Mouse (Mus musculus) gastrocnemius, postnatal 4 days (tissue): ENCODE measurements around the gene Dnajc11. TPM values are rescaled to one million over a fixed set of nuclear protein-coding genes. Genes with fewer than 3 reads are reported as not detected.

Source experiments
- DNase-seq, 2 experiments: peaks; one replicate each; pipeline ENCODE4 v3.0.0; 2021 to 2022; ENCODE audit warnings: low spot score in 2 of 2, mixed read lengths in 2 of 2
- total RNA-seq, 2 experiments: library from RNA; stranded (reverse); gene quantifications; 2 replicates each; pipeline ENCODE4 v1.2.3; 2021

Dnajc11 gene
- total RNA-seq, 2 experiments from 2014 or later: 60.8 to 81.1 TPM

DNA sequence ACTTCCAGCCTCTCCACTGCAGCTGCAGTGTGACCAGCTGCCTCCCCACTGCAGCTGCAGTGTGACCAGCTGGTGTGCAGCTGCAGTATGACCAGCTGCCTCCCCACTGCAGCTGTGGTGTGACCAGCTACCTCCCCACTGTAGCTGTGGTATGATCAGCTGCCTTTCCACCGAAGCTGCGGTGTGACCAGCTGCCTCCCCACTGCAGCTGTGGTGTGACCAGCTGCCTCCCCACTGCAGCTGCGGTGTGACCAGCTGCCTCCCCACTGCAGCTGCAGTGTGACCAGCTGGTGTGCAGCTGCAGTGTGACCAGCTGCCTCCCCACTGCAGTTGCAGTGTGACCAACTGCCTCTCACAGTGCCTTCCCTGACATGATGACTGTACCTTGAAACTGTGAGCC lies 11.4 kb upstream of the Dnajc11 start:
- no peak for DNase-seq

DNA sequence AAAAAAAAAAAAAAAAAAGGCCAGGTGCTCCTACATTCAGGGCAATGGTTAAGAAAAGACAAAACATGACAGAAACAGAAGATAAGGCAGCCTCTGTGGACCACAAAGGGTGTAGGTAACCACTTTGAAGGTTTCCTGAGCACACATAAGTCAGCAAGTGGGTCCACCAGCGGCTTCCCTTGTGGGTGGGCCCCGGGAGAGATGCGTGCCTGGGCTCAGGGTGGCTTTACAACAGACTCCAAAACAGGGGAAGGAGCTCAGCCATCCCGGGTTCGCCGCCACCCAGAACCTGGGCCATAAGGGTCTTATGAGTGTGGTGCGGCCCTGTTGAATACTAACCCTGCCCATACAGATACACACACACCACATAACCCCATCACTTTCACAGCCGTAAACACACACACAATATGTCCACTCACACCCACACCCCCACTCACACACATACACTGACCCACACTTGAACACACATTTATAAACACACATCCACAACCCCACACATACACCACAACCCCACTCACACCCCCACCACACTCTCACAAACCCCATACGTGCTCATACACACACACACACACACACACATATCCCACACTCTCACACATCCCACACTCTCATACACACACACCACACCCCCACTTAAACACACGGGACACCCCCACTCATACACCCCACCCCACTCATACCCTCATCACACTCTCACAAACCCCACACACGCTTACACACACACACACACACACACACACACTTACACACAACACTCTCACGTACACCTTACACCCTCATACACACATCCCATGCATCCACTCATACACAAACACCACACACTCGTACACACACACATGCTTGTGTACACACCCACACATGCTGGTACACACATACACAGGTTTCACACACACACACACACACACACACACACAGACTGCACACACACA lies 651 bp upstream of the Dnajc11 start:
- no peak for DNase-seq

DNA sequence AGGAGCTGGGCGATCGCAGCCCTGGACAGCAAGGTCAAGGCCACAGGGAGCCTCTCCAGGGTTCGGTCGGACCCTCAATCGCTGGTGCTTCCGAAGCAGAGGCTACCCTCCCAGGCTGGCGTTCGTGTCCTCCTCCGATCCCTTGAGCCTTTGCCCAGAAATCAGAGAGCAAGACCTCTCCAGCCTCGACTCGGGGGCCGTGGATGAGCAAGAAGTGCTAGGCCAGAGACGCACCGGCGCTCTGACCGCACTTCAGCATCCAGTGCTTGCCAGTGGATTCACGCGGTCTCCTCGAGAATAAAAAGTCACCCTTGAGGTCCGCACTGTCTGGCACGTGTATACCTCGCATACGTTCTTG lies 703 bp downstream of the Dnajc11 start:
- no peak for DNase-seq

DNA sequence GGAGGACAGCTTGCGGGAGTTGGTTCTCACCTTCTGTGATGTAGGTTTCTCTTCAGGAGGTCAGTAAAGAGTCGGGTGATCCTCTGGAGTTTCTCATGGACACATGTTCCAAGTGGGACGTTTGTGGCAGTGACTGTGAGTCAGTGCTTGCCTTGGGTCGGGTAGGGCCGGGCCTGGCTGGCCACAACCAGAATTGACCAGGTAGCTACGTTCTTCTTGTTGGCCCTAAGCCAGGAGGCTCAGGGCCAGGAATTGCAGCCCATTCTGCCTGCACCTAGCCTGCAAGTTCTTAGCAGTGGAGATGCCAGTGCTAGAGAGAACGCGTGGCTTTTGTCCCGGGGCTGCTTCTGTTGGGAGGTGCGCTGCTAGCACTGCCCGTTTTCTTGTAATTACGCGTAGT lies 4.0 kb downstream of the Dnajc11 start:
- DNase-seq: no peak

DNA sequence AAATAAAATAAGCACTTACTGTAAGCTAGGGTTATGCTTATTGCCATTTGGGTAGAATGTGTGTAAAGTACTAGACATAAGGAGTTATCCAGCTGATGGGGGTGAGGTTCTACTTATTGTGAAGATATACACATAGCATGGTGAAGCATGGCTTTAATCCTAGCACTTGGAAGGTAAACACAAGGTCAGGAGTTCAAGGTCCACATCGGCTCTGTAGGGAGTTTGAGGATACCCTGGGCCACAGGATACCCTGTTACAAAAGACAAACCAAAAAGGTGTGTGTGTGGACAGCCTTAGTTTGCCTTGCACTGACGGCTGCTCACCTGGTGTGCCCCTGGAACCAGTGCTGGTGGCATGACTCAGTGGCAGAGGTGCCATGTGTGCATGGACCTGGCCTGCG lies 4.6 kb downstream of the Dnajc11 start:
- DNase-seq: no peak

DNA sequence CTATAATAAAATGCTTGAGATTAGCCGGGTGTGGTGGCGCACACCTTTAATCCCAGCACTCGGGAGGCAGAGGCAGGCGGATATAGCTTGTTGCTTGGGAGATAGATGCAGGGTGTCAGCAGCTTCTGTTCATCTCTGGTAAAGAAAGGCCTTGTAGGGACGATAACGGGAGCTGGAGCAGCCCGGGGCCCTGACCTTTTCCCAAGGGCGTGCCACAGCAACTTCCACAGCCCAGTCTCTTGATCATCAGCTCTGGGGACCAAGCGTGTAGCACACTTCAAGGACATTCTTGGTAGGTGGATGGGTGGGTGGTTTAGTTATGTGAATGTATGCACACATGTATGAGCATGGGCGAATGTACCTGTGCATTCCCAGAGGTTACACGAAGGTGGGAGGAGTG lies 12.7 kb downstream of the Dnajc11 start:
- no peak for DNase-seq

DNA sequence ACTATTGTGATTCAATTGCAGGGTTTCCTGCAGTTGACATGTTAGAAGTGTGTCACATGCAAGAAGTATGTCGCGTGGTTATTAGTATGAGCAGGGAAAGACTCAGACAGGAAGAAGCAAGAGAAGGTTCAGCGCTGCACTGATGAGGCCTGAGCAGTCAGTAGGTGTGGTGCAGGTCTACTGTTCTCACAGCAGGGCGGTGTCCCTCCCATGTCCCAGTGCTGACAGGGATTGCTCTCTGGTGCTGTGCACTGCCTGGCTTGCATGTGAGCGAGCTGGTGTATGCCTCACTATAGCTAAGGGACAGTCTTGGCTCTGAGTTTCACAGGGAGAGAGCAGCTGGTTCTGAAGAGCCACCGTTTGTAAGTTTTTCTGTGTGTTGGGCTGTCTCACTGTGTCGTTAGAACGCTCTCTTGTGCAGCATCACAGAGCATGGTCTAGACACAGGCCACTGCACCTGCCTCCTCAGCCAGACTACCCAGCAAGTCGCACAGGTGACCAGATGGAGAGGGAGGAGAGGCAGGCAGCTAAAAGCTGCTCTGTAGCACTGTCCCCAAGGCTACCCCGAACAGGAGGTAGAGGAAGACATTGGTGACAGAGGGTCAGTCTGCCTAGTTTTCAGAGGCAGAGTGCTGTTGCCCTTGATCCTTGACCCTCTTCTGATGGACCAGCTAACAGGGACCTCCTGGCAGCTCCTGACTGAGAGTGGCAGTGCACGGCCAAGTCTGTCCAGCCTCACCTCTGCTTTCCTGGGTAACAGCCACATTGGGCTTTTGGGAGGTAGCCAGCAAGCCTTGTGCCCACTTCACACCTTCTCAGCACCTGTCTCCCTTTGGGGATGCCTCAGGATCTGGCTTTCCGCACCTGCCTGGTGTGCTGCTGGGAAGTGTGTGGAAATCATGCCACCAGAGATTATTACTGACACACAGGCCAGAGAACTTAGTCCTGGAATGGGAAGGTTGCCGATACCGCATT lies 15.3 kb downstream of the Dnajc11 start:
- no peak for DNase-seq

DNA sequence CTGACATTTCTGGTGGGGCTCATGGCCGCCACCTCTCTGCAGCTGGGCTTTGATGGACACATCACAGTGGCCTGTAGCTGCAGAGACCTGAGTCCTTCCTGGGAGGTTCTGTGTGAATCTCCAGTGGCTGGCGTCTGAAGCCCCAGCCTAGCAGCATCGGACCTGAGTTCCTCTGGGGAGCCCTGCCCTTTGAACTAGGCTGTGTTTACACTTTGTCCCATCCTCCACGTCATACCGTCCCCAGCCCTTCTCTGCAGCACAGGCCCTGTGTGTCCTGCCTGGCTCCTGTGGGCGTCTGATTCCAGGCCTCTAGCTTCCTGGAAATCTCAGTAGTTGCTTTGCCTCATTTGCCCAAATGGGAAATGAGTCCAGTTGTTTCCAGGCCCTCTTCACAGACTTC lies 19.7 kb downstream of the Dnajc11 start:
- no peak for DNase-seq

DNA sequence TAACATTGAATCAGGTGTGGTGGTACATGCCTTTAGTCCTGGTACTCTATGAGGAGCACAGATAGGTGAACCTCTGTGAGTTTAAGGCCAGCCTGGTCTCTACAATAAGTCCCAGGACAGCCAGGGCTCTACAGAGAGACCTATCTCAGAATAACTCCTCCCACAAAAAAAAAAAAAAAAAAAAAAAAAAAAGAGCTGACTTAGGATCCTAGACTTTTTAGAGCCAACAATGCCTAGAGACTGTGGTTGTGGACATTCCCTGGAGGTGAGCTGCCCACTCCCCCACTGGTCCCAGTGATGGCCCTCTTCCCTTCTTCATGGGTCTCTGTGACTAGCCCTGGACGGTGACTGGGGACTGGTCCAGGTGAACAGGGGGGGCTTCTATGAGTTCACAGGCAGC lies 22.3 kb downstream of the Dnajc11 start:
- DNase-seq: no peak

DNA sequence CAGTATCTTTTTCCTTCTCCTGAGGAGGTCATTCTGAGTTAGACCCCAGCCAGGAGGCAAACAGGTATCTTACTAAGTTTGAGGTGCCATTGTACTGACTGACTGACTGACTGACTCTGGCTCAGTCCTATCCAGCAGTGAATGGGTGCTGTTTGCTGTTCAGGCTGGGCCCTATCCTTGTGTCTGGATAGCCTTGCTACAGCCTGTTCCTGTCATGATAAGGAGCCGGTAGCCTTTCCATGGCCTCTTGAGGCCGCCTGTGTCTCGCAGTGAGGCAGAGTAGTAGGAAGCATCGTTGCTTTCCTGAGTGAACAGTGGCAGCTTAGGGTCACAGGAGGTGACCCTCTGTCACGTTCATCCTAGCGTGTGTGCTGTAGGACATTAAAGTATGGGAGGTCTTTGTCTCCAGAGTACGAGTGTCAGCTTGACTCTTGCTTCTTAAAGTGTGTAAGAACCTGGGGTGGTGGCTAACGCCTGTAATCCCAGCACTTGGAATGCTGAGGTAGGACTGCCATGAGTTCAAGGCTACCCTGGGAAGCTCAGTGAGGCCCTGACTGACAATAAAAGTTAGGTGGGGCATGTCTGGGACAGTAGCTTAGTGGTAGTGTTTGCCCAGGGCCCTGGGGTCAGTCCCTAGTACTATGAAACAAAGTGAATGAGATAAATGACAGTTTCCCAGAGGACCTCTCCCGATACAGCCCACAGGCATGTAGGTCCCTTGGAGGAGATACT lies 24.3 kb downstream of the Dnajc11 start:
- DNase-seq: no peak

DNA sequence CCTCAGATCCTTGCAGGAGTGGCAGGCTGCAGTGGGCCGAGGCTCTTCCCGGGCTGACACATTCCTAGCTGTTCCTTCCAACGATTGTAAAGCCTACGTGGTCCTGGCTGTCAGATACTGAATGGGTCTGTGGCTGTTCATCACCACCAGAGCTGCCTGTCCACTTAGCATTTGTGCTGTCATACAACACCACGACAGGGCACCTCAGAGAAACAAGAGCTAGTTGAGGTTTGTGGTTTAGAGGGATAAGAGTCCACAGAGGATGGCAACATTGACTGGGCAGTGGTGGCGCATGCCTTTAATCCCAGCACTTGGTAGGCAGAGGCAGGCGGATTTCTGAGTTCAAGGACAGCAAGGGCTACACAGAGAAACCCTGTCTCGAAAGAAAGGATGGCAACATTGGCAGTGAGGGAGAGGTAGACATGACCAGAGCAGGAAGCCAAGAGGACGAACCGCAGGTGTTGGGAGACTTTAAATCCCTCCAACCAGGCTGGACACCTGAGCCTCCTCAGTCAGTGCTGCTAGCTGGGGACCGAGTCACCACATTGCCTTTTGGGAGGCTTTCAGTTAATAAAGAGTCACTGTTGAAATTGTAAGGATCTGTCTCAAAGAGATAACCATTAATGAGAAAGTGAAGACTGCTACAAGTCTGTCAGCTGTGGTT lies 26.5 kb downstream of the Dnajc11 start:
- DNase-seq: no peak

DNA sequence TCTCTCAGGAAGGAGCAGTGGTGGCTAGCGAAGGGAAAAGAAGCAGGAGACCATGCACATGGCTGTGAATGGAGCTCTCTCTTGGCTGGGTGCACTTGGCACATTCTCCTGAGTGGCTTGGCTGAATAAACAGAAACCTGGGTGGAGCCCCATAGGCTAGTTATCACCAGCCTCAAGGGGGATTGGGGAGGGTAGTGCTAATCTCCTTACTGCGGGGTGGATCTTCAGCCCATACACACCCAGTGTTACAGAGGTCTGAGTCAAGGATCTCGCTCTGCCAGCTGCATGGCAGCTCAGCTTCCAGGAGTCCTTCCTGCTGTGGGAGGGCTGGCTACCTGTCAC lies 27.0 kb downstream of the Dnajc11 start:
- DNase-seq: no peak

DNA sequence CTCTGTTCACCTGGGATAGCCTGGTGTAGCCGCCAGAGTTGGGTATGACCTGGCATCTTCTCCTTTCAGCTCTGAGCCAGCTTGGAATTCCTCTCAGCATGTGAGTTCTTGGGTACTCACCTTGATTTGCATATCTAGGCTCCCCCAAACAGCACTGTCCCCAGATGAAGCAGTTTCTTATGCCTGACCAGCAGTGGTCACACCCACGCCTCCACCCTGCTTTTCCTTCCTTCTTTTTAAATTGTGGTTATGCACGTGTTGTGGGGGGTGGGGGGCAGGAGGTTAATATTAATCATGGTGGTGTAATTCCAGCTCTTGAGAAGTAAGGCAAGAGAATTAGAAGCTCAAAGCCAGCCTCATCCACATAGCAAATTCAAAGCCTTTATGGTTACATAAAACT lies 29.3 kb downstream of the Dnajc11 start:
- DNase-seq: no peak

DNA sequence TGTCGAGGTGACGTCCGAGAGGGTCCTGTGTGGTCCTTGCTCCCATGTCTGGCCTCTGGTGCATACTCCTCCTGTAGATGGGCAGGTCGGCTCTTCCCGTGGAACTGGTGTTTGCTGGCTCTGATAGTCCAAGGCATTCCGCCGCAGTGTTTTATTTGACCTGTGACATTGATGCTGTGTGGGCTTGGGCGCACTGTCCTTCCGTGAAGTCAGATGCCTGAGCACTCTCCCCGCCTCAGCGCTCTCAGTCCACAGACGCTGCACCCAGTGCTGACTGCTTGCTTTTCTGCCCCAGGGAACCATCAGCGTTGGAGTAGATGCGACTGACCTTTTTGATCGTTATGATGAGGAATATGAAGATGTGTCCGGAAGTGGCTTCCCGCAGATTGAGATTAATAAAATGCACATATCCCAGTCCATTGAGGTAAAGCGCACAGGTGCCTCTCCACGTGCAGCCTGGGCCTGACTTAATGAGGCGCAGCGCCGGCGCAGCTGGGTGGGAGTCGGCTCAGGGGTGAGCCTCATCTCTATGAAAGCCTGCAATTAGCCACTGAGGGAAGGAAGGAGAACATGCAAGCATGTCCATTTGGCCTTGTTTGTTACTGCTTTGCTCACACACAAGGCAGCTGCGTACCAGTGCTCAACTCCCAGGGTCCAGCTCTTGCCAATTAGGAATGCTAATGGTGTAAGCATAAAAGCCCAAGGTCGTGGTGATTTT lies 34.9 kb downstream of the Dnajc11 start:
- no peak for DNase-seq

DNA sequence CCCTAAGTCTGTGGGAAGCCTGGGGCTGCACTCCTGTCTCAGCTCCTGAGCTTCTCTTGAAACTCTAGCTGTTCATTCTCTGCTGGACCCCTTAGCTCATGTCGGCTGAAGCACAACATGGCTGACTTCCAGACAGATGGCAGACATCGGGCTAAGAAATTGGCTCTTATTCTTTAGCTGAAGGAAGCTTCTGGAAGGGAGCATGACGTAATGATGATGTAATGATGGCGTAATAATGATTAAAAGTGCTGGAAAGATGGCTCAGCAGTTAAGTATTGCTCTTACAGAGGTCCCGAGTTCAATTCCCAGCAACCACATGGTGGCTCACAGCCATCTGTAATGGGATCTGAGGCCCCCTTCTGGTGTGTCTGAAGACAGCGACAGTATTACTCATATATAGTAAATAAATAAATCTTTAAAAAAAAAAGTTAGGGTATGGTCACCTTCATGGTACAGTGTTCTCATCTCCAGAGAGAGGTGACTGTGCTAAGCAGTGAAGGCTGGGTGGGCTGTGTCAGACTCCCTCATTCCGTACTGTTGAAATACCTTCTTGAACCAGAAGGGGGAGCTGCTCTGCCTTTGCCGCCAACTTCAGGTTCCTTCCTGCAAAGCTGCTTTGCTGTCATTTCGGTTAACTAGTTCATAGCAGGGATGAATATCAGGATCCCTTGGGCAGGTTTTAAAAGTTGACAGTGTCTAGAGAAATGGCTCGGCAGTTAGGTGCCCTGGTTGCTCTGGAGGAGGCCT lies 38.9 kb downstream of the Dnajc11 start:
- DNase-seq: no peak

DNA sequence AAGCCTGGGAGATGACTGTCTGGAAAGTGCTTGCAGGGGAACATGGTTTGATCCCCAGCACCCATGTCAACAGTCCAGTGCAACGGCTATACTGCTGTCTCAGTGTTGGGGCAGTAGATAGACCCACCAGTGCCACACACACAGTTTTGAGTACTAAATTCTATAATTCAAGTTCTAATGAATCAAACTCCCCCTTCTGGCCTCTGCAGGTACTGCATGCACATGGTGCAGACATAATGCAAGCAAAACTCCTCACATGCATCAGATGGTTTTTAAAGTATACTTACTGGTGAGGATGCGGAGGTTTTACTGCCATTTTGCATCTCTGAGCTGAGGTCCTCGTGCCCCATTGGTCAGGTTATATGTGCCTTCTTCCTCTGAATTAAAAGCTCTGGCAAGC lies 42.0 kb downstream of the Dnajc11 start:
- DNase-seq: peak in 1 of 2 experiments; percentile 42

DNA sequence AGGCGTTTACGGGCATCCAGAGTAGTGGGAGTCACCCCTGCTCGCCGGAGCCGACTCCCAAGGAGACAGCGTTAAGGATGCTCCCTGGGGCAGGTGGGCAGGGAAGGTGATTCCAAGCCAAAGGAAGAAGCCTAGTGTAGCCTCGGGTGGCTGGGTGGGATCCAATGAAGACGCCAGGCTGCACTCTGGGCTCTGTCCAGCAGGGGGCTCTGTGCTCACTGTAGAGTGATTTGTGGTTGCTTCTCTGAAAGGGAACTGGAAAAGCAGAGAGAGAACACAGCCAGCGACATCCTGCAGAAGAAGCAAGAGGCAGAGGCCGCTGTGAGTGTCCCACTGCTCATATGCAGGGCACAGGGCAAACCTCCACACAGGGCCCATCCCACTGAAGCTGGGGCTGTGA lies 44.3 kb downstream of the Dnajc11 start:
- peak; percentile 76 to 82 for DNase-seq

DNA sequence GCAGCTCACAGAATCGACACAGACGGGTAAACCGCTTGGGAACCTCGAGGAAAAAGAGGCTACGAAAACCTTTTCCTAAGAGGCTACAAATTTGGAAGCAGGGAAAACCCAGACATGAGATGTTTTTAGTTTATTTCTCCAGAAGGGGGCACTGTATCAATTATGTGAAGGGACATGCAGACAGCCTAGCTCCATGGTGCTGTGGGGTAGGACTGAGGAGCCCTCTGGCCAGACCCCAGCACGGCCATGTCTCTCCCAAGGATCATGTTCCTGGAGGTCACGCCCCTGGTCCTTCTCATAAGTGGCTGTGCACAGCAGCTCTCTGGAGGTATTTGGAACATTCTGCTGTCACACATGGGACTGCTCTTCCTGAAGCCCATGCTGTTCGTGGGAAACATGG lies 47.2 kb downstream of the Dnajc11 start:
- DNase-seq: no peak

DNA sequence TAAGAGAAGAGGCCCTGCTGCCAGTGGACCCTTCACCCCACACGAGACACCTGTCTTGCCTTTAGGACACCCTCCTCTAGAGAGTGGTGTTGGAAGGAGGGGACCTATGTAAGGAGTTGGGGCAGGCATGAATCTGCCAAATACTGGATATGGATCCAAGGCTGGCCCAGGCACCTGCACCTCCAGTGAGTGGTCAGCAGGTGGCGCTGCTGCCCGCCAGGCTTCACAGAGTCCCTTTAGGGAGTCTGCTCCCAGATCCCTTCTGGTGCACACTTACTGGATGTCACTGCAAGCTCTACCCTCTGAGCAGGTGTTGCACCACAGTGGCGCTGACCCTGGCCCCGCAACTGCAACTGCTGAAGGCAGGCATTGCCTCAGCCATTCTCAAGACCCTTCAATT lies 47.9 kb downstream of the Dnajc11 start:
- DNase-seq: peak; percentile 79

DNA sequence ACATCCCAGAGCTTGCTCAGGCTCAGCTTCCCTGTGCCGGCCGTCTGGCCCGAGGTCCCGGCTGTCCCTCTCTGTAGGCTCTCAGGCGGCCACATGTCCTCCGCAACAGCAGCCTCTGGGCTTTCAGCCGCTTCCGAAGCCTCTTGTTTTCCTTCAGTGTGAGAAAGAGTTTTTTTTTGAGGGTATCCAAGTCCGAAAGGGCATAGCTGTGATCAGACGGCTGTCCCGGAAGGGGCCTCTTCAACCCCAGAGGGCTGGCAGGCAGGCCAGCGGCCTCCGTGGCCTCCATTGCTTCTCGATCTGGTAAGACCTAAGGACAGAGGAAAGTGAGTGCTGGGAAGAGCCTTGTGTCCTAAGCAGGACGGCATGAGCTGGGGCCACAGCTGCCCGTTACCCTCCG lies 49.6 kb downstream of the Dnajc11 start:
- DNase-seq: no peak
